Mouse (Mus musculus): ENCODE data around the gene Cacnb2. TPM values are rescaled to one million over a fixed set of nuclear protein-coding genes. Genes with fewer than 3 reads are reported as not detected.
A peak's percentile ranks its signal among the peaks of the same experiment; 100 is the strongest.

Gene Cacnb2
- total and polyA plus RNA-seq, 2 experiments from 2014 or later, result 10.9 to 28.7 TPM

DNA sequence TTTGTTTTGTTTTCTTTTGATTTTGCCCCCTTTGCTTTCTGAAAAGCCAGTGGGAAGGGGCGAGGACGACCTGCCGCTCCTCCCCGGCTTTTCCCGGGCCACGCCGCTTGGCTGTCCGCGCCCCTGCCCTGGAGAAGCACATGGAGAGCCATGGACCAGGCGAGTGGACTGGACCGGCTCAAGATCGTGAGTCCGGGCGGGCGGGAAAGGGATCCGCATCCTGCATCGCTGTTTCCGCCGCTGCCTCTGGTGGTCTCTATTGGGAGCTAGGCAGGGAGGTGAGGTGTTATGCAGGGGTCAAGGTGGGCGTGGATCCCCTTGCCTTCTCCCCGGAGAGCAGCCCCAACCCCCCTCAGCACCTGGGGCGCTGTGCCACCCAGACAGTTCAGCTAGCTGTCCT is 1.9 kb downstream of the Cacnb2 start:
- Histone ChIP-seq H3K36me3 (ENCODE audit: insufficient read depth, low read length) (no peaks in the 10 kb centered on the region), H3K4me3 (ENCODE audit: low read depth, low read length) (peak overlapping the region; percentile 72), H3K27ac (ENCODE audit: low read depth, low read length) (peak overlapping the region; percentile 27), H3K4me1 (ENCODE audit: insufficient read depth, low read length) (no peaks in the 10 kb centered on the region), H3K27me3 (ENCODE audit: insufficient read depth, low read length) (no peaks in the 10 kb centered on the region), H3K4me2 (ENCODE audit: low read depth, low read length, poor library complexity, severe bottlenecking) (peak overlapping the region; percentile 98), H3K9ac (replicated peaks; ENCODE audit: low read length, poor library complexity, severe bottlenecking) (peak overlapping the region; percentile 47), H3K9me3 (ENCODE audit: low read length) (no peaks in the 10 kb centered on the region)
- DNase-seq (ENCODE audit: low spot score) (peak; percentile 21), ATAC-seq (ENCODE audit: low FRiP score) (peak; percentile 67; the same call in 1 of the 2 replicates)
- under 1% methylated on average over 21 of the region's 22 CpGs for WGBS
- peak; percentile 11; the same call in 1 of the 2 replicates for TF ChIP-seq CTCF (IDR thresholded peaks at IDR 0.05)

DNA sequence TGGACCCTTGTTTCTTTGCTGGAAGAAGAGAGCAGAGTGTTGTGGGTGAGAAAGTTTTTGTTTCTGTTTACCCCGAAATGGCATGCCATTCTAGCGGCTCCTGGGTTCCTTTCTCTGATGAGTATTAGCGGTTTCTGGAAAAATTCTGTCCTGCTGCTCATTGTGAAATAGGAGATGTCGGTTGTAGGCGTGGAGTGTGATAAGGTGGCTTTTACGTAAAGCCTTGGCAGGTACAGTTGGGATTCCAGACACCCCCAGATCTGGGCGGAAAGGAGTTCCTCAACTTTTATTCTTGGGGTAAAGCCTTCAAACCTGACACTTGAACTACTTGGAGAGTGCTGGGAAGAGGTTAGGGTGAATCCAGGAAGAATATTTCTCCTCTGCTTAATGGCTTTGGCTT is 2.3 kb downstream of the Cacnb2 start:
- Histone ChIP-seq H3K27ac (ENCODE audit: low read depth, low read length) (no peak overlapping the region), H3K4me1 (ENCODE audit: insufficient read depth, low read length) (no peaks in the 10 kb centered on the region), H3K36me3 (ENCODE audit: insufficient read depth, low read length) (no peaks in the 10 kb centered on the region), H3K27me3 (ENCODE audit: insufficient read depth, low read length) (no peaks in the 10 kb centered on the region; the same call in 1 of the 2 replicates), H3K9me3 (ENCODE audit: low read length) (no peaks in the 10 kb centered on the region), H3K4me2 (ENCODE audit: low read depth, low read length, poor library complexity, severe bottlenecking) (peak overlapping the region; percentile 98), H3K4me3 (ENCODE audit: low read depth, low read length) (peak overlapping the region; percentile 72), H3K9ac (replicated peaks; ENCODE audit: low read length, poor library complexity, severe bottlenecking) (peak overlapping the region; percentile 47)
- no peak for ATAC-seq (ENCODE audit: low FRiP score)
- 12% methylated on average over 7 of the region's 7 CpGs for WGBS
- no peak for DNase-seq (ENCODE audit: low spot score)
- TF ChIP-seq CTCF (IDR thresholded peaks at IDR 0.05), result no peak

DNA sequence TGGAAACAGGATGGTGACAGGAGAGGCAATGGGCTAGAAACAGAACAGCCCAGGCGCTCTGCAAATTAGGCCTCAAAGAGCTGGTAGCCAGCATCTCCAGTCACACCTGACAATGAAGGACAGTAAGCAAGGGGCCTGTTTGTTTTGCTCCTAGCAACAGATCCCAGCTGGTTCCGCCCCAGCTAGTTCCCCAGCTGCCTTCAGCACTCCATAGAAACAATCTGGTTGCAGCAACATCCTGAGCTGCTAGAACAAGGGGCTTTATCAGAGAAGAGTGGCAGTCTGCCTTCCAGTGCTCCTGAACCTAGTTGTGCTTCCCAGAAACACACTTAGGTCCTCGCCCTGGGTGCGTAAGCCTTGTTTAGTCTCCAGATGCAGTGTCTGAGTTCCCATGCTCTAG is 5.7 kb downstream of the Cacnb2 start:
- Histone ChIP-seq H3K27me3 (ENCODE audit: insufficient read depth, low read length) (no peaks in the 10 kb centered on the region; the same call in 1 of the 2 replicates), H3K9me3 (ENCODE audit: low read length) (no peaks in the 10 kb centered on the region), H3K36me3 (ENCODE audit: insufficient read depth, low read length) (no peaks in the 10 kb centered on the region), H3K9ac (replicated peaks; ENCODE audit: low read length, poor library complexity, severe bottlenecking) (no peak overlapping the region), H3K27ac (ENCODE audit: low read depth, low read length) (no peak overlapping the region), H3K4me1 (ENCODE audit: insufficient read depth, low read length) (no peaks in the 10 kb centered on the region), H3K4me2 (ENCODE audit: low read depth, low read length, poor library complexity, severe bottlenecking) (no peak overlapping the region), H3K4me3 (ENCODE audit: low read depth, low read length) (no peak overlapping the region)
- TF ChIP-seq CTCF (IDR thresholded peaks at IDR 0.05), result no peak
- WGBS, result 41% methylated on average over 4 of the region's 4 CpGs
- peak; percentile 40 for DNase-seq (ENCODE audit: low spot score)
- no peak for ATAC-seq (ENCODE audit: low FRiP score)

DNA sequence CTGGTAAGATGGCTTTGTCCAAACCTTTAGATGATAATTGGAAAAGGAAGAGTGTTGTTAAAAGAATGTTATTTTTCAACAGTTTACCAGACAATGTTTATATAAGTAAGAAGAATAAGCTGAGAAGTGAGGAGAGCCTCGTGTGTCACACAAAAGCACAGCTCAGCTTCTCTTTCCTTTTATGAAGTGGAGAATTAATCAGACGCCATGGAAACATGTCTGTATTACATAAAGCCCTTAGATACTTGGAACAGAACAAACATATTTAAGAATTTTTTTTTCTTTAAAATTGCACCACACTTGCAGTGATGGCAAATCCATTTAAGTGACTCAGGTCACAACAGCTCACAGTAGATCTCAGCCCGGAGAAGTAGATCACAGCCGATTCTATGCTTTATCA is 9.8 kb downstream of the Cacnb2 start:
- Histone ChIP-seq H3K9ac (replicated peaks; ENCODE audit: low read length, poor library complexity, severe bottlenecking) (no peak overlapping the region), H3K4me3 (ENCODE audit: low read depth, low read length) (no peak overlapping the region), H3K27ac (ENCODE audit: low read depth, low read length) (no peak overlapping the region), H3K4me2 (ENCODE audit: low read depth, low read length, poor library complexity, severe bottlenecking) (no peak overlapping the region), H3K27me3 (ENCODE audit: insufficient read depth, low read length) (no peaks in the 10 kb centered on the region; the same call in 1 of the 2 replicates), H3K9me3 (ENCODE audit: low read length) (no peaks in the 10 kb centered on the region), H3K4me1 (ENCODE audit: insufficient read depth, low read length) (no peaks in the 10 kb centered on the region), H3K36me3 (ENCODE audit: insufficient read depth, low read length) (no peaks in the 10 kb centered on the region)
- ATAC-seq (ENCODE audit: low FRiP score) (no peak), DNase-seq (ENCODE audit: low spot score) (no peak)
- WGBS, result 47% methylated on average over 4 of the region's 4 CpGs
- no peak for TF ChIP-seq CTCF (IDR thresholded peaks at IDR 0.05)

DNA sequence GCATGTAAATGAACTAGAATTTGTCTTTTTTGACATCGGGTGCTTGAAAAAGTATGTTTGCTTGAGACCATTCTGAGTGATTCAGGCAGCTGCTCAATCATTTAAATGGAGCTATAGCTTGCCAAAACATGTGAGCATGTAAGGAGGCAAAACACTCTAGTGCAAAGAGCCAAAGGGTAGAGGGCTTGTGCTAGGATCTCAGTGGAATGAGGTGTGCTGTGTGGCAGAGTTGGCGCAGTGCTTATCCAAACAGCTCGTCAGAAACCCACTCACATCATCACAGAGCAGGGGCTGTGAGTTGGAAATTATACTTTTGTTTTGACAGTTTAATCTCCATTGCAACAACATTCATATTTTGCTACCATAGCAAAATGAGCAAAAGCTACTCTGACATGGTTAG is 13.5 kb downstream of the Cacnb2 start:
- no peak for TF ChIP-seq CTCF (IDR thresholded peaks at IDR 0.05)
- 88% methylated on average over 3 of the region's 3 CpGs for WGBS
- no peak for ATAC-seq (ENCODE audit: low FRiP score)
- Histone ChIP-seq H3K27me3 (ENCODE audit: insufficient read depth, low read length) (no peaks in the 10 kb centered on the region), H3K9me3 (ENCODE audit: low read length) (no peaks in the 10 kb centered on the region), H3K27ac (ENCODE audit: low read depth, low read length) (no peak overlapping the region), H3K36me3 (ENCODE audit: insufficient read depth, low read length) (no peaks in the 10 kb centered on the region), H3K4me3 (ENCODE audit: low read depth, low read length) (no peak overlapping the region), H3K4me1 (ENCODE audit: insufficient read depth, low read length) (no peaks in the 10 kb centered on the region), H3K9ac (replicated peaks; ENCODE audit: low read length, poor library complexity, severe bottlenecking) (no peak overlapping the region), H3K4me2 (ENCODE audit: low read depth, low read length, poor library complexity, severe bottlenecking) (no peak overlapping the region)
- no peak for DNase-seq (ENCODE audit: low spot score)

DNA sequence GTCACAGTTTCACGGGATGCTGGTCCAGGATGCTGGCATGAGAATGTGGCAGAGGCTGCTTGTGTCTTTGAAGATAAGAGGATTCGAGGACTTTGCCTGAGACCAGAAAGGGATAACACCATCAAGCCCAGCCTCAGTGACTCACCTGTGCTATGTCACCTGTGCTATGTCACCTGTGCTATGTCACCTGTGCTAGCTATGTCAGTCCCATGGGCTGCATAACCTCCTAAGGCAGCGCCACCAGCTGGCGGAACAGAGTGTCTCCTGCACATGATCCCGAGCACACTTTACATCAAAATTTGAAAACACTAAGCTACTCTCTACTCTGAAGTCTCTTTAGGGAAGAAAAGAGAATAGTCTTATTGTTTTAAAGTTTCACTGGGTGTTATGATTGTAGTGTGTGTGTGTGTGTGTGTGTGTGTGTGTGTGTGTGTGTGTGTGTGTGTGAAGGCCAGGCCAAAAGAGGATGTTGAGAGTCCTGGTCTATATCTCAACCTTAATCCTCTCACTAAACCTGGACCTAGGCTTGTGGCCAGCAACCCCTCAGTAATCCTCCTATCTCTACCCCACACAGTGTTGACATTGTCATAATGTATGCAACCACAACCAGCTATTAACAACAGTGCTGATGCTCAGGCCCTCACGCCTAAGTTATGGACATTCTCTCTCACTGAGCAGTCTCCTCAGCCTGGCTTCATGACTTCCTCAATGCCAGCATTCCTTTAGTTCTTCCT is 17.4 kb downstream of the Cacnb2 start:
- ATAC-seq (ENCODE audit: low FRiP score) (no peak), DNase-seq (ENCODE audit: low spot score) (no peak)
- Histone ChIP-seq H3K4me2 (ENCODE audit: low read depth, low read length, poor library complexity, severe bottlenecking) (no peak overlapping the region), H3K36me3 (ENCODE audit: insufficient read depth, low read length) (no peaks in the 10 kb centered on the region), H3K27ac (ENCODE audit: low read depth, low read length) (no peak overlapping the region), H3K9me3 (ENCODE audit: low read length) (no peaks in the 10 kb centered on the region), H3K4me3 (ENCODE audit: low read depth, low read length) (no peak overlapping the region), H3K9ac (replicated peaks; ENCODE audit: low read length, poor library complexity, severe bottlenecking) (no peak overlapping the region), H3K4me1 (ENCODE audit: insufficient read depth, low read length) (no peaks in the 10 kb centered on the region), H3K27me3 (ENCODE audit: insufficient read depth, low read length) (no peaks in the 10 kb centered on the region)
- no peak for TF ChIP-seq CTCF (IDR thresholded peaks at IDR 0.05)
- 76% methylated on average over 6 of the region's 6 CpGs for WGBS

Measured in midbrain, postnatal 0 days (tissue).